Mouse (Mus musculus) right cerebral cortex, postnatal 25 days (tissue): ENCODE data around the gene Prr9.

Source experiments
- DNase-seq: peaks from one replicate; pipeline ENCODE4 v3.0.0; 2022

Gene Prr9

GRCm38 (mm10) chr3:92123847-92124246 lies at the start of gene Prr9:
Prr9 (minus strand) TSS chr3:92123947.
- no peak for DNase-seq

- DNase-seq, result no peak
Observed at GRCm38 (mm10) chr3:92169847-92170246, 46.1 kb upstream of the Prr9 start.

GRCm38 (mm10) chr3:92153322-92153721 lies 29.6 kb upstream of the Prr9 start:
- DNase-seq, result peak; percentile 13

DNA sequence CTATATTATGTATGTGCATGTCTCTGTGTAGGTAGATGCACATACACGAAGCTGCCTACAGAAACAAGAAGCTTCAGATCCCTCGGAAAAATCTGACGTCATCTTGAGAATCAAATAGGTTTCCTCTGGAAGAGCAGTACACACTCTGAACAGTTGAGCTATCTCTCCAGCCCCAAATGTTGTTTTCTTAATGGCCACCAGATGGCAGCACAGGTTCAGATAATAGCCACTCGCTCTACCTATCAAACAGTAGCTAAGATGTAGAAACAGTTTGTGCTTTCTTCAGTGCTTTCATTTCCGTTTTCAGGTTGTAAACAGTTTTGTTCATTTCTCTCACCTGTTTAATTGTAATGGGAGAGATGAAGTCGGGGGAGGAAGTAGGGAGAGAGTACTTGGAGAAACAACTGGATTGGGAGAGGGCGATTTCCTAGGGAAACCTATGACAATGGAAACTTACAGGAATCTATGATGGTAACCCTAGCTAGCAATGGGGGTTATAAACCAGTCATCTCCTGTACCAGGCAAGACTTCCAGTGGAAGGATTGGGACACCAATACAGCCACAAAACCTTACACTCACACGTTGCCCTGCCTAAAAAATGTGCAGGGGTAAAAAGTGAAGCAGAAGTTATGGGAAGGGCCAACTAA lies 27.0 kb upstream of the Prr9 start:
- peak; percentile 54 for DNase-seq

DNA sequence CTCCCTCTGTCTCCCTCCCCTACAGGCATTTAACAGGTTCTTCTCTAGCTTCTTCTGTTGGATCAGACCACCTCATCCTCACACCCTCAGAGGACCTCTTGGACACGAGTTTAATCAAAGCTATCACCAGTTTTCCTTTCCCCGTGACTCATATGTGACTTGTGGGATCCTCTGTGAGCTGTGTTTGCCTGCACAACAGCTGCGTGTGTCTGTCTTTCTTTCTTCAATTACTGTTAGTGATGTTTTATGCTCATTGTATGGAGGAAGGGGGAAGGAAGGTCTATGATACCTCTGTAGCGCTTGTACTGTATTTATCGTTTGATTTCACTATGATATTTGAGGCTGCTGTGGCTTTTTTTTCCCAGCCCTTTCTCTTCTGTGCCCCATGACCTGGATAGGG lies 24.2 kb upstream of the Prr9 start:
- DNase-seq, result no peak

DNA sequence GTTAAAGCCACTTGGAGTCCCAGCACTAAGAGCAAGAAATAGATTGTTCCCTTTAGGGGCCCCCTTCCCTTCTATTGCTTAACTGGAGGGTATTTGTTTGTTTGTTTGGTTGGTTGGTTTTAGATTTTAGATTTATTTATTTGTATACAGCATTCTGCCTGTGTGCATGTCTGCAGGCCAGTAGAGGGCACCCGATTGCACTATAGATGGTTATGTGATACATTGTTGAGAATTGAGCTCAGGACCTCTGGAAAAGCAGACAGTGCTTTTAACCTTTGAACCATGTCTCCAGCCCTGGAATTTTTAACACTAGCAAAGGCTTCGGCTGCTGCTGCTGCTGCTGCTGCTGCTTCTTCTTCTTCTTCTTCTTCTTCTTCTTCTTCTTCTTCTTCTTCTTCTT lies 23.7 kb upstream of the Prr9 start:
- DNase-seq, result no peak

DNA sequence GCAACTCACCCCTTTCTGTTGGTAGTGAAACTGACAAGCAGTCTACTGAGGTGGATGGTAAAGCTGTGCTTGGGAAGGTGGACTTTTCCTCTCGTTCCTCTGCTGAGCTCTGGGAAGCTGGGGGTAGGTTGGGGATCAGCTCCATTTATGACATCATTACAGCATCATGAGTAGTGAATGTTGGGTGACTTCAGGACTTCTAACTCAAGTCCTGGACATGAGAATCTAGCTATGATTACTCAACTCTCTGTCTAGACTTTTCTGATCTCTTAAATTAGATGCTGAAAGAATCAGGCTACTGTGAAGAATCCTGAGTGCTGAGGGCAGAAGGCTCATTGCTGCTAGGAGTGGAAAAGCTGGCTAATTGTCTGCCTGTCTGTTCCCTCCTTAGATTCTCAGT lies 18.9 kb upstream of the Prr9 start, which contains the start of gene Lelp1:
Lelp1 (minus strand) TSS at position 101 of the 400 bp plus-strand sequence.
- DNase-seq, result no peak

- DNase-seq, result no peak
Observed at GRCm38 (mm10) chr3:92120902-92121301, 2.8 kb downstream of the Prr9 start.

GRCm38 (mm10) chr3:92117930-92118329 lies 5.8 kb downstream of the Prr9 start:
- DNase-seq, result no peak

- no peak for DNase-seq
Observed at GRCm38 (mm10) chr3:92111526-92111925, 12.2 kb downstream of the Prr9 start.

DNA sequence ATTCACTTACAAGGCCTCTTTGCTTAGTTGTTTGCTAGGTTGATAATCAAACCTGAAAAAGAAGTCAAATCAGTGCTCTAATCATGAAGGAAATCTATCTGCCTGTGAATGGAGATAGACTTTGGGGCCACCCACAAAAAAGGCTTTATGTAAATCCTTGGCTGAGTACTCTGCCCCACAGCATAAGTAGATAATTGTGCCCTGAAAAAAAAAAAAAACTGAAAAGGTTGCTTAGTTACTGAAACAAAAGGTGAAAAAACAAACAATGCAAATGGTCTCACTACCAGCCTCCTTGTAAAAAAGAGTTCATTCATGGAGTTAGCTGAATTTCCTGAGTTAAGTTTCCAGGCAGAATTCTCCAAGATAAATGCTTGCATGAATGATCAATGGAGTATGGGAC lies 13.0 kb downstream of the Prr9 start:
- DNase-seq, result no peak

DNA sequence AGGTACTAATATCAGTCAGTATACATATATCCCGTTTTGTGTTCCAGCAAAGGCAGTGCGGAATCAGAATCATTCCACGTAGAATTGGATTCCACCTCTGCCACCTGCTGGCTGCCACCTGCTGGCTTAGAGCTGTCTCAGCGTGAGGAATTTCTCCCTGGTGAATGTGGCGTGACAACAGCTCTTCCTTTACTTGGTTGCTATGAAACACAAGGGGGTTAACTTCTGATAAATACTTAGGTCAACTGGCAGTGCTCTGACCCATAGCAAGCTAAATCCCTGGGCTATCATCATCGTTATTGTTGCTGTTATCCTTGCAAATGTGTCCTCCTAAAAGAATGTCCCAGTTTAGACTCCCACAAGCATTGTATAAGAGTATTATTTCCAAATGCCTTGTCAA lies 17.2 kb downstream of the Prr9 start:
- peak; percentile 42 for DNase-seq

DNA sequence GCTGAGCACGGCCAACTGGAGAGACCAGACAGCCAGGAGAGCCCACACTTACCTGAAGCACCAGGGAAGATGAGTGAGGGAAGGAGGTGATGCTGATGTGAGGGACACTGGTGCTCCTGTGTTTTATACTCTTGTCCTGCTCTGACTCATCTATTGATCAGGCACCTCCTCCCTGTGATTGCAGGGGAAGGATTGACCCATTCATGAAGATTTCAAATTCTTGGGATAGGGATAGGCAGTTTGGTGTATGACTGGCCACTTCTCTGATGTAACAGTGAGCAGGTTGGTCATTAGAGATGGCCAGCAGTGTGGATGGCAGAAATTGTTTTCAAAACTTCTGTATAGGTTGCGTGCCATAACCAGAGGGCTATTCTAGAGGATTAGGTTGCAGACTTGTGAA lies 40.7 kb downstream of the Prr9 start, which contains the start of gene Lor:
Lor (minus strand) TSS at position 101 of the 400 bp plus-strand sequence.
- no peak for DNase-seq

- DNase-seq, result peak; percentile 33
Observed at GRCm38 (mm10) chr3:92081285-92081931, 42.3 kb downstream of the Prr9 start.

DNA sequence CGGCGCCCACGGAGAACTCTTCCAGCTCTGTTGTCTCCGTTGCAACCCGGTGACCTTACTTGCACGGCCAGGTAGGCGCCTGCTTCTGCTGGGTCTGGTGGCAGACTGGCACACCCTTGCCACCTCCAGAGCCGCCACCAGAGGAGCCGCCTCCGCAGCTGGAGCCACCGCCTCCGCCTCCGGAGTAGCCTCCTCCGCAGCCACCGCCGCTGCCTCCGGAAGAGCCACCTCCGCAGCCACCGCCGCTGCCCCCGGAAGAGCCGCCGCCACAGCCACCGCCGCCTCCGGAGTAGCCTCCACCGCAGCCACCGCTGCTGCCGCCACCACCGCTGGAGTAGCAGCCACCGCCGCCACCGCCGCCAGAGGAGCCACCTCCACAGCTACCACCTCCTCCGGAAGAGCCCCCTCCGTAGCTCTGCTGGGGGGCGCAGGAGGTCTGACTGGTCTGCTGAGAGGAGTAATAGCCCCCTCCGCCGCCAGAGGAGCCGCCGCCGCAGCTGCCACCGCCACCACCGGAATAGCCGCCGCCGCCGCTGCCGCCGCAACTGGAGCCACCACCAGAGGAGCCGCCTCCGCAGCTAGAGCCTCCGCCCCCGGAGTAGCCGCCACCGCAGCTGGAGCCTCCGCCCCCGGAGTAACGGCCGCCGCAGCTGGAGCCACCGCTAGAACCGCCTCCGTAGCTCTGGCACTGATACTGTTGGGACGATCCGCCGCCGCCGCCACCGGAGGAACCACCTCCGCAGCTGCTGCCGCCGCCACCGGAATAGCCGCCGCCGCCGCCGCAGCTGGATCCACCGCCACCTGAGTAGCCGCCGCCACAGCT lies 43.1 kb downstream of the Prr9 start:
- DNase-seq, result peak; percentile 68
